Mouse (Mus musculus) intestine, postnatal 0 days (tissue): ENCODE measurements around the gene Cyp2j7. TPM values are rescaled to one million over a fixed set of nuclear protein-coding genes. Genes with fewer than 3 reads are reported as not detected.

Source experiments
- ATAC-seq: fragments of 200-750 bp; cut with Nextera tagmentation; 2 replicates; pipeline ENCODE4 v1.8.0; 2017; ENCODE audit warnings: mild to moderate bottlenecking, moderate TSS enrichment, moderate library complexity
- H3K27ac ChIP-seq: fragments of 300-500 bp; sonication (generic); 2 replicates; pipeline ENCODE4 v1.5.1; 2014; ENCODE audit warnings: mild to moderate bottlenecking, low read depth, low read length, moderate library complexity
- H3K27me3 ChIP-seq: fragments of 300-500 bp; sonication (generic); replicated peaks from 2 replicates; pipeline ENCODE4 v1.6.1; 2014; ENCODE audit warnings: low read length, mixed read lengths; ENCODE audit not compliant: control insufficient read depth, insufficient read depth
- H3K36me3 ChIP-seq: fragments of 300-500 bp; sonication (generic); 2 replicates; pipeline ENCODE4 v1.6.1; 2014; ENCODE audit warnings: mild to moderate bottlenecking, moderate library complexity; ENCODE audit not compliant: control insufficient read depth, insufficient read depth
- H3K4me1 ChIP-seq: fragments of 300-500 bp; sonication (generic); replicated peaks from 2 replicates; pipeline ENCODE4 v1.6.1; 2014; ENCODE audit warnings: antibody characterized with exemption, low read length, mixed read lengths; ENCODE audit not compliant: control insufficient read depth, insufficient read depth
- H3K4me2 ChIP-seq: fragments of 300-500 bp; sonication (generic); replicated peaks from 2 replicates; pipeline ENCODE4 v1.6.1; 2014; ENCODE audit warnings: low read depth, mild to moderate bottlenecking, moderate library complexity
- H3K4me3 ChIP-seq: fragments of 300-500 bp; sonication (generic); 2 replicates; pipeline ENCODE4 v1.5.1; 2014; ENCODE audit warnings: low read depth, low read length
- H3K9ac ChIP-seq: fragments of 300-500 bp; sonication (generic); 2 replicates; pipeline ENCODE4 v1.6.1; 2014; ENCODE audit warnings: mild to moderate bottlenecking, low read depth, low read length
- H3K9me3 ChIP-seq: fragments of 300-500 bp; sonication (generic); 2 replicates; pipeline ENCODE4 v1.6.1; 2016; ENCODE audit warnings: mixed run types; ENCODE audit not compliant: control insufficient read depth
- CTCF ChIP-seq: sonication (generic); IDR thresholded peaks from 2 replicates; pipeline ENCODE4 v1.5.1; 2016; ENCODE audit warnings: low read depth, mild to moderate bottlenecking, control low read depth, antibody characterized with exemption, moderate library complexity
- WGBS: fragments of 180-500 bp; shearing (Covaris S2); extraction: QIAGEN DNeasy Blood & Tissue Kit; methylation state at CpG from one replicate; pipeline ENCODE4 v1.1.7; 2014; 5-methylcytosine and 5-hydroxymethylcytosine counted together
- polyA plus RNA-seq: library from polyadenylated mRNA; unstranded; fragments of >200 nt; fragmentation: Nextera tagmentation; extraction: Ambion mirVana; gene quantifications from 2 replicates; pipeline ENCODE4 v1.2.1, GENCODE M21; 2015

The Cyp2j7 gene
- polyA plus RNA-seq, 1 experiment from 2014 or later = not detected

DNA sequence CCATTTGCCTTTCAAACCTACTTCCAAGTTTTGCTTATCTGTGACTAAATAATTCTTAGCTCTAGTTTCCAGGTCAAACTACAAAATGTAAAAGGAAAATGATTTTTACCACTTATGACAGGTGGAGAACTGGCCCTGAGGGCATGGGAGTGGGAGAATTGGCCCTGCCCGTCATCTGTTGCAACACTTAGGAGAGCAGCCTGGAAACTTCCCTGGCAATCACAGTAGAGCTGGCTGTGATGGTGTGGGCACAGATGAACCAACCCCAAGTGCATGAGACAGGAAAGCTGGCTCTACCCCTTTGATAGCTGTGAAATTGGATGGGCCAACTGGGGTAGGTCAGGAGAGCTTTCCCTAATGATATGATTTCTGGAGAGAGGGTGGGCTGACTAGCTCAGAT is 73.6 kb downstream of the Cyp2j7 start:
- Histone ChIP-seq H3K4me1 (no peaks in the 10 kb centered on the region), H3K4me2 (no peak overlapping the region), H3K27ac (no peak overlapping the region), H3K27me3 (no peaks in the 10 kb centered on the region), H3K9me3 (no peaks in the 10 kb centered on the region), H3K36me3 (no peaks in the 10 kb centered on the region), H3K4me3 (no peak overlapping the region), H3K9ac (no peak overlapping the region)
- no peak for ATAC-seq
- 91% methylated on average over 1 of the region's 1 CpGs for WGBS
- no peak for TF ChIP-seq CTCF

DNA sequence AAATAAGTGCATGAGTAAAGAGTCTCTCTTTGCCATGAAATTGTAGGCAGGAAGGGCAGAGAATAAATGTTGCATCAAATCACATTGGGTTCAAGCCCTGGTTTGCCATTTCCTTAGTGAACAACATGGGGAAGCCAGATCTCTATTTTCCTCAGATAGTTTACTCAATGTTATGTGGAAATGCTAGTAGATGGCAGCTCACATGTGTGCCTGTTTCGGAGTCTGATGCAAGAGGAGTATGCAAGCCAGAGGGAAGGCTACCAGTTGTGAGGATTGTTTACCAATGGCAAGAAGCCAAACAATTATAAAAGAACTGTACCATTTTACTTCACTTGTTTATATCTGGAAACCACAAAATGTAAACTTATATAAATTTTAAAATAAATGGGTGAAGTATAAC is 74.9 kb downstream of the Cyp2j7 start:
- ATAC-seq = no peak
- Histone ChIP-seq H3K4me2 (no peak overlapping the region), H3K27ac (no peak overlapping the region), H3K4me1 (no peaks in the 10 kb centered on the region), H3K4me3 (no peak overlapping the region), H3K9ac (no peak overlapping the region), H3K9me3 (no peaks in the 10 kb centered on the region), H3K27me3 (no peaks in the 10 kb centered on the region), H3K36me3 (no peaks in the 10 kb centered on the region)
- WGBS = 78% methylated on average over 1 of the region's 1 CpGs
- no peak for TF ChIP-seq CTCF

Other genes starting within 250 kb of the Cyp2j7 start
- 0.16 and 0.37 TPM in 2 replicates for gene Cyp2j13, start 159.1 kb downstream of the Cyp2j7 start, polyA plus RNA-seq
- gene Cyp2j12, start 95.5 kb downstream of the Cyp2j7 start, polyA plus RNA-seq = not detected in 2 replicates
- not detected in 2 replicates for gene Cyp2j11, start 112.0 kb upstream of the Cyp2j7 start, polyA plus RNA-seq